15 mouse cellular contexts compared by ENCODE assay signal in the genomic region with DNA sequence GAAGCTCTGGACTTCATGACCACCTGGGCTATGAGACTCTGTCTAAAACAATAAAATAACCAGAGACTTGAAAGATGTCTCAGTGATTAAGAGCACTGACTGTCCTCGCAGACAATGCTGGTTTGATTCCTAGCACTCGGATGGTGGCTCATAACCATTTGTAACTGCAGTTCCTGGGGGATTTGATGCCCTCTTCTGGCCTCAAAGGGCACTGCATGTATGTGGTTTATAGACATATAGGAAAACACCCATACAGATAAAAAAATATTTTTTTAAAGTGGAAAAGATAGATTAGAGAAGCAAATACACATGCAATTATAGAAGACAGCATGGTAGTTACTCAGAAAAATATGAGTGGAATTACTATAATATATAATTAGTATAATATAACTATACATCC. TPM values are rescaled to one million over a fixed set of nuclear protein-coding genes. Genes with fewer than 3 reads are reported as not detected.
DNase-seq lines count a peak whose midpoint lies in the region; ATAC-seq and TF ChIP-seq lines count a peak whose summit lies in the region.
"Had no signal": no experiment of that assay in that cellular context is flagged by ENCODE, and none has a peak within 500 bp of the region (broad histone marks: within the 10 kb centered on the region; RNA-seq: fewer than 3 reads in every experiment).

No protein-coding gene starts in this region.

- no peaks in the 10 kb centered on the region for H3K4me1 ChIP-seq in ES-Bruce4 (ENCODE audit: control insufficient read depth, insufficient read depth, low read length)
- H3K4me1 ChIP-seq in forebrain, embryonic 10.5 days = peaks cover 17% of the 10 kb centered on the region
- H3K4me1 ChIP-seq: intestine, embryonic 15.5 days had no signal

- intact Hi-C loops in left cerebral cortex, adult 2 months (cut with DNase I) = no loop called here

- no peaks in the 10 kb centered on the region for H3K9me3 ChIP-seq in ES-Bruce4 (replicated peaks; ENCODE audit: control insufficient read depth, insufficient read depth, low read length, poor library complexity, severe bottlenecking)
- no peaks in the 10 kb centered on the region for H3K9me3 ChIP-seq in forebrain, embryonic 10.5 days
- H3K9me3 ChIP-seq: hindbrain, embryonic 12.5 days; intestine, embryonic 15.5 days; neural tube, embryonic 13.5 days had no signal

- no peak for ATAC-seq in CD4-positive, CD25-positive, alpha-beta regulatory T cell, adult 4 months
- ATAC-seq: intestine, embryonic 15.5 days had no signal

- no peak for TF ChIP-seq POLR2A in ES-Bruce4 (IDR thresholded peaks at IDR 0.05; ENCODE audit: insufficient read depth, low read length)

- H3K36me3 ChIP-seq in ES-Bruce4 (ENCODE audit: control insufficient read depth, insufficient read depth, low read length, poor library complexity, severe bottlenecking) = no peaks in the 10 kb centered on the region
- no peaks in the 10 kb centered on the region for H3K36me3 ChIP-seq in forebrain, embryonic 10.5 days (replicated peaks)
- H3K36me3 ChIP-seq: heart, embryonic 13.5 days; hindbrain, embryonic 12.5 days; intestine, embryonic 15.5 days; neural tube, embryonic 13.5 days had no signal

- no peak for TF ChIP-seq EP300 in ES-Bruce4 (IDR thresholded peaks at IDR 0.05; ENCODE audit: insufficient read depth, low read depth, low read length)

- peak; percentile 21 for TF ChIP-seq CTCF in left cerebral cortex, adult 2 months (IDR thresholded peaks at IDR 0.05)
- peak; percentile 15 for TF ChIP-seq CTCF in ES-Bruce4 (IDR thresholded peaks at IDR 0.05; ENCODE audit: low read depth, low read length)

- no peak overlapping the region for H3K4me3 ChIP-seq in left cerebral cortex, adult 2 months
- no peak overlapping the region for H3K4me3 ChIP-seq in ES-Bruce4 (ENCODE audit: low read depth, low read length)
- no peak overlapping the region for H3K4me3 ChIP-seq in forebrain, embryonic 10.5 days
- H3K4me3 ChIP-seq: heart, embryonic 13.5 days; hindbrain, embryonic 12.5 days; intestine, embryonic 15.5 days; neural tube, embryonic 13.5 days had no signal

- no peak overlapping the region for H3K27ac ChIP-seq in left cerebral cortex, adult 2 months
- H3K27ac ChIP-seq in ES-Bruce4 (ENCODE audit: insufficient read depth, low read length) = no peak overlapping the region
- H3K27ac ChIP-seq in forebrain, embryonic 10.5 days = no peak overlapping the region
- H3K27ac ChIP-seq: heart, embryonic 13.5 days; hindbrain, embryonic 12.5 days; intestine, embryonic 15.5 days; neural tube, embryonic 13.5 days had no signal

- H3K27me3 ChIP-seq in ES-Bruce4 (ENCODE audit: control insufficient read depth, insufficient read depth, low read length, poor library complexity, severe bottlenecking) = no peaks in the 10 kb centered on the region
- H3K27me3 ChIP-seq in forebrain, embryonic 10.5 days (ENCODE audit: poor library complexity, severe bottlenecking) = peaks cover 16% of the 10 kb centered on the region
- H3K27me3 ChIP-seq: heart, embryonic 13.5 days; intestine, embryonic 15.5 days had no signal

- 61% methylated on average over 2 of the region's 2 CpGs for WGBS in forebrain, embryonic 10.5 days

- no peak overlapping the region for H3K9ac ChIP-seq in ES-Bruce4 (ENCODE audit: low read depth, poor library complexity, severe bottlenecking)
- H3K9ac ChIP-seq: heart, embryonic 13.5 days; hindbrain, embryonic 12.5 days; intestine, embryonic 15.5 days; neural tube, embryonic 13.5 days had no signal

- DNase-seq in CD4-positive, CD25-positive, alpha-beta regulatory T cell, adult 2 months (ENCODE audit: low read depth, low spot score) = peak; percentile 53
- no peak for DNase-seq in left cerebral cortex, adult 2 months (ENCODE audit: extremely low spot score in 1 of 2, low spot score in 2 of 2)
- no peak for DNase-seq in left cerebral cortex, adult 8-10 months (ENCODE audit: low spot score in 2 of 2)
- peak; percentile 54 for DNase-seq in induced T-regulatory cell, adult 2 months (ENCODE audit: low read depth)
- DNase-seq in forebrain, embryonic 10.5 days (ENCODE audit: extremely low spot score, low spot score) = no peak
- no peak for DNase-seq in layer of hippocampus, adult 9-10 months (ENCODE audit: low spot score)
- DNase-seq: cerebellum, adult 11-12 months; kidney, postnatal 36 days; right cerebral cortex, postnatal 4 days had no signal

RNA-seq across cellular contexts. Expression of a gene that starts 3.2 kb away (rescaled TPM):
- polyA plus RNA-seq in CD4-positive, CD25-positive, alpha-beta regulatory T cell, adult 4 months (2017; shearing (Covaris generic)) = 1 to 10 TPM; 6.6 to 8.5 TPM
- 10 to 100 TPM; 12.1 to 15.0 TPM for total RNA-seq in left cerebral cortex, adult 2 months (2021)
- 10 to 100 TPM; 13.5 to 20.3 (median 16.0) TPM for total RNA-seq in left cerebral cortex, adult 8-10 months (2022)
- polyA plus RNA-seq in ES-Bruce4 (2011; ENCODE audit: insufficient read depth, insufficient read length, low read depth, missing spikeins) = 24.2 and 24.4 TPM in 2 replicates
- 23.7 and 28.4 TPM in 2 replicates for polyA plus RNA-seq in forebrain, embryonic 10.5 days (2016; fragmentation: Nextera tagmentation; extraction: Ambion mirVana)

Comparison
In these comparisons a context has a peak if more than half of its experiments do, and no peak if none do; other contexts are left out.
1. DNase-seq: peak in CD4-positive, CD25-positive, alpha-beta regulatory T cell, adult 2 months (single experiment) and induced T-regulatory cell, adult 2 months (single experiment); none in left cerebral cortex, adult 2 months (0 of 2), left cerebral cortex, adult 8-10 months (0 of 2), forebrain, embryonic 10.5 days (single experiment) and layer of hippocampus, adult 9-10 months (single experiment).